Mouse (Mus musculus): ENCODE data around the gene Rxfp4.

GRCm38 (mm10) chr3:88649186-88649585 lies 3.8 kb downstream of the Rxfp4 start:
- no peak for TF ChIP-seq CTCF (IDR thresholded peaks at IDR 0.05; ENCODE audit: low read depth)
- no peak for TF ChIP-seq EP300 (IDR thresholded peaks at IDR 0.05; ENCODE audit: low read depth)
